In the genomic region with DNA sequence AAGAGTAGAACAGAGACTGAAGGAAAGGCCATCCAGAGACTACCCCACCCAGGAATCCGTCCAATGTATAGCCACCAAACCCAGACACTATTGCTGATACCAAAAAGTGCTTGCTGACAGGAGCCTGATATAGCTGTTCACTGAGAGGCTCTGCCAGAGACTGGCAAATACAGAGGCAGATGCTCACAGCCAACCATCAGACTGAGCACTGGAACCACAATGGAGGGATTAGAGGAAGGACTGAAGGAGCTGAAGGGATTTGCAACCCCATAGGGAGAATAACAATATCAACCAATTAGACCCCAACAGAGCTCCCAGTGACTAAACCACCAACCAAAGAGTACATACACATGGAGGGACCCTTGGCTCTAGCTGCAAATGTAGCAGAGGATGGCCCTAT, we compare ENCODE assay signal across 21 mouse cellular contexts.
A peak's percentile ranks its signal among the peaks of the same experiment; 100 is the strongest.
DNase-seq lines count a peak whose midpoint lies in the region; ATAC-seq lines count a peak whose summit lies in the region.
"Had no signal": no experiment of that assay in that cellular context is flagged by ENCODE, and none has a peak within 500 bp of the region (broad histone marks: within the 10 kb centered on the region; RNA-seq: fewer than 3 reads in every experiment).

No protein-coding gene starts in this region.

- H3K4me3 ChIP-seq in midbrain, embryonic 11.5 days (ENCODE audit: low read depth, low read length): no peak overlapping the region
- H3K4me3 ChIP-seq in midbrain, embryonic 14.5 days (replicated peaks; ENCODE audit: low read depth, low read length): no peak overlapping the region
- H3K4me3 ChIP-seq: embryonic facial prominence, embryonic 10.5 days; embryonic facial prominence, embryonic 12.5 days; forebrain, embryonic 13.5 days; forebrain, embryonic 15.5 days had no signal

- H3K4me1 ChIP-seq in midbrain, embryonic 11.5 days (ENCODE audit: control insufficient read depth, insufficient read depth, low read length): no peaks in the 10 kb centered on the region
- no peaks in the 10 kb centered on the region for H3K4me1 ChIP-seq in midbrain, embryonic 14.5 days (ENCODE audit: control insufficient read depth, insufficient read depth, low read length)
- H3K4me1 ChIP-seq: embryonic facial prominence, embryonic 10.5 days; embryonic facial prominence, embryonic 12.5 days; forebrain, embryonic 13.5 days; forebrain, embryonic 15.5 days had no signal

- no peak for DNase-seq in midbrain, embryonic 11.5 days (ENCODE audit: low spot score, missing footprints)
- no peak for DNase-seq in midbrain, embryonic 14.5 days
- DNase-seq in retina, postnatal 1 day: peak; percentile 21
- DNase-seq in retina, embryonic 14.5 days (ENCODE audit: low spot score): no peak
- DNase-seq in R1 (ENCODE audit: low read depth, low spot score): peak; percentile 36
- DNase-seq in adrenal gland, postnatal 25 days: no peak
- DNase-seq: adrenal gland, adult 2 months; adrenal gland, postnatal 10 days; adrenal gland, postnatal 36 days; cerebellum, adult 11-12 months; cerebellum, adult 2 months; cerebellum, adult 9-10 months; cerebellum, postnatal 10 days; cerebellum, postnatal 25 days; forebrain, postnatal 0 days had no signal

- H3K27ac ChIP-seq in midbrain, embryonic 11.5 days (ENCODE audit: low read depth, low read length): no peak overlapping the region
- no peak overlapping the region for H3K27ac ChIP-seq in midbrain, embryonic 14.5 days (replicated peaks; ENCODE audit: low read depth, low read length)
- H3K27ac ChIP-seq: embryonic facial prominence, embryonic 10.5 days; embryonic facial prominence, embryonic 12.5 days; forebrain, embryonic 13.5 days; forebrain, embryonic 15.5 days had no signal

- H3K4me2 ChIP-seq in midbrain, embryonic 11.5 days: no peak overlapping the region
- H3K4me2 ChIP-seq in midbrain, embryonic 14.5 days (ENCODE audit: low read length): no peak overlapping the region
- H3K4me2 ChIP-seq: embryonic facial prominence, embryonic 12.5 days; forebrain, embryonic 13.5 days; forebrain, embryonic 15.5 days had no signal

- no peaks in the 10 kb centered on the region for H3K27me3 ChIP-seq in midbrain, embryonic 11.5 days (ENCODE audit: control insufficient read depth, insufficient read depth, low read length)
- H3K27me3 ChIP-seq in midbrain, embryonic 14.5 days (ENCODE audit: control insufficient read depth, insufficient read depth, low read length): no peaks in the 10 kb centered on the region
- H3K27me3 ChIP-seq: embryonic facial prominence, embryonic 12.5 days; forebrain, embryonic 13.5 days; forebrain, embryonic 15.5 days; Patski had no signal

- H3K36me3 ChIP-seq in midbrain, embryonic 11.5 days (ENCODE audit: control insufficient read depth, insufficient read depth, low read length): no peaks in the 10 kb centered on the region
- no peaks in the 10 kb centered on the region for H3K36me3 ChIP-seq in midbrain, embryonic 14.5 days (ENCODE audit: control insufficient read depth, insufficient read depth, low read length)
- H3K36me3 ChIP-seq: embryonic facial prominence, embryonic 10.5 days; embryonic facial prominence, embryonic 12.5 days; forebrain, embryonic 15.5 days; G1E had no signal

- ATAC-seq in midbrain, embryonic 11.5 days (ENCODE audit: low FRiP score): peak; percentile 61
- no peak for ATAC-seq in midbrain, embryonic 14.5 days (ENCODE audit: low FRiP score, low TSS enrichment)
- ATAC-seq: forebrain, embryonic 13.5 days; forebrain, embryonic 15.5 days; forebrain, postnatal 0 days; Patski had no signal

- 19% methylated on average over 1 of the region's 1 CpGs for WGBS in midbrain, embryonic 11.5 days
- 13% methylated on average over 1 of the region's 1 CpGs for WGBS in midbrain, embryonic 14.5 days

- no peaks in the 10 kb centered on the region for H3K9me3 ChIP-seq in midbrain, embryonic 11.5 days (ENCODE audit: control insufficient read depth, low read length)
- H3K9me3 ChIP-seq in midbrain, embryonic 14.5 days (ENCODE audit: control insufficient read depth, low read length): no peaks in the 10 kb centered on the region
- H3K9me3 ChIP-seq: embryonic facial prominence, embryonic 10.5 days; embryonic facial prominence, embryonic 12.5 days; forebrain, embryonic 13.5 days; forebrain, embryonic 15.5 days; G1E had no signal

- no peak overlapping the region for H3K9ac ChIP-seq in midbrain, embryonic 11.5 days (ENCODE audit: low read length)
- no peak overlapping the region for H3K9ac ChIP-seq in midbrain, embryonic 14.5 days (replicated peaks; ENCODE audit: low read length)
- H3K9ac ChIP-seq: embryonic facial prominence, embryonic 12.5 days; forebrain, embryonic 13.5 days; forebrain, embryonic 15.5 days; forebrain, postnatal 0 days had no signal

Comparison
In these comparisons a context has a peak if more than half of its experiments do, and no peak if none do; other contexts are left out.
1. DNase-seq: peak in retina, postnatal 1 day (single experiment) and R1 (single experiment); none in midbrain, embryonic 11.5 days (single experiment), midbrain, embryonic 14.5 days (single experiment), retina, embryonic 14.5 days (single experiment) and adrenal gland, postnatal 25 days (single experiment).